Mouse (Mus musculus): ENCODE measurements around the gene Gm28308. TPM values are rescaled to one million over a fixed set of nuclear protein-coding genes. Genes with fewer than 3 reads are reported as not detected.

Gm28308 gene
- polyA plus RNA-seq, 1 experiment = not detected

DNA sequence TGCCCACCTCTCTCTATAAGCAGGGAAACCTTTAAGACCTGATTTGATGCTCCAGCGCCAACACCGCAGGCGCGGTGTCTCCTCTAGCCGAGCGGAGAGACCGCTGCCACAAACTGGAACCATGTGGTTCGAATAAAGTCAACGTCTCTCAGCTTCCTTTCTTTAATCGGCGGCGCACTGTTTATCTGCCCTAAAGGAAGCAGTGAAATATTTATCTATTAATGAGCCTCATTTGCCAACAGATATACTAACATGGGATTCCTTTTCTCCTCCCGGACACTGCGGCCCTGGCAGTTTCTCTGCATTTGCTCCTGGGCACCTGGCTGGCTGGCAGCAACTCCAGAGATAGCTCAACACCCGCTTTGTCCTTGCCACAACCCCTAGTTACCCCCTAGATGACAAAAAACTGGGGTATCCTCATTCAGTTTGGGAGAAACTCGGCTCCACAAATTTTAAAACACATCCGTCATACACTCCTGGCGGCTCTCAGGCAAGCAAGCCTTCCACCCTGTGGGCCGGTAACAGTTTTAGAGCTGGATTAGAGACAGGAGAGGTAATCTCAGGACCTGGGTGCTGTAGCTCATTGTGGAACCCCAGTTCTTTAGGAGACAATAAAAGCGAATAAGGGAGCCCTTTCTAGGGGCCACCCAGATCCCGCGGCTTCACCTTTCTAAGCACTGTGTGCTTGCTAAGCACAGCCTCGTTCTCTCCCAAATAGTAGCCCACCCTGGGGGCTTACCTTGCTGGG, 4.9 kb upstream of the Gm28308 start:
- H3K27ac ChIP-seq (ENCODE audit: insufficient read depth, low read length) = no peak overlapping the region
- H3K4me3 ChIP-seq (replicated peaks; ENCODE audit: insufficient read depth, low read depth, low read length) = no peak overlapping the region
- TF ChIP-seq CTCF (IDR thresholded peaks at IDR 0.05; ENCODE audit: borderline replicate concordance, insufficient read depth, low read depth, low read length) (no peak), POLR2A (IDR thresholded peaks at IDR 0.05; ENCODE audit: borderline replicate concordance, insufficient read depth, low read length) (no peak)
- DNase-seq = no peak
- WGBS = 9% methylated on average over 23 of the region's 23 CpGs
- H3K27me3 ChIP-seq (ENCODE audit: control insufficient read depth, insufficient read depth, low read length) = peaks cover 12% of the 10 kb centered on the region; the same call in 1 of the 2 replicates
- H3K4me1 ChIP-seq (ENCODE audit: control insufficient read depth, insufficient read depth, low read length) = no peaks in the 10 kb centered on the region

GRCm38 (mm10) chr6:52217459-52217768, 4.3 kb upstream of the Gm28308 start:
- H3K27ac ChIP-seq (ENCODE audit: insufficient read depth, low read length) = no peak overlapping the region
- peaks cover 15% of the 10 kb centered on the region; the same call in 1 of the 2 replicates for H3K27me3 ChIP-seq (ENCODE audit: control insufficient read depth, insufficient read depth, low read length)
- no peak for TF ChIP-seq POLR2A (IDR thresholded peaks at IDR 0.05; ENCODE audit: borderline replicate concordance, insufficient read depth, low read length)
- TF ChIP-seq CTCF (IDR thresholded peaks at IDR 0.05; ENCODE audit: borderline replicate concordance, insufficient read depth, low read depth, low read length) = no peak
- whole genome bisulfite sequencing = 2% methylated on average over 25 of the region's 25 CpGs
- H3K4me3 ChIP-seq (replicated peaks; ENCODE audit: insufficient read depth, low read depth, low read length) = no peak overlapping the region
- no peaks in the 10 kb centered on the region for H3K4me1 ChIP-seq (ENCODE audit: control insufficient read depth, insufficient read depth, low read length)
- no peak for DNase-seq

DNA sequence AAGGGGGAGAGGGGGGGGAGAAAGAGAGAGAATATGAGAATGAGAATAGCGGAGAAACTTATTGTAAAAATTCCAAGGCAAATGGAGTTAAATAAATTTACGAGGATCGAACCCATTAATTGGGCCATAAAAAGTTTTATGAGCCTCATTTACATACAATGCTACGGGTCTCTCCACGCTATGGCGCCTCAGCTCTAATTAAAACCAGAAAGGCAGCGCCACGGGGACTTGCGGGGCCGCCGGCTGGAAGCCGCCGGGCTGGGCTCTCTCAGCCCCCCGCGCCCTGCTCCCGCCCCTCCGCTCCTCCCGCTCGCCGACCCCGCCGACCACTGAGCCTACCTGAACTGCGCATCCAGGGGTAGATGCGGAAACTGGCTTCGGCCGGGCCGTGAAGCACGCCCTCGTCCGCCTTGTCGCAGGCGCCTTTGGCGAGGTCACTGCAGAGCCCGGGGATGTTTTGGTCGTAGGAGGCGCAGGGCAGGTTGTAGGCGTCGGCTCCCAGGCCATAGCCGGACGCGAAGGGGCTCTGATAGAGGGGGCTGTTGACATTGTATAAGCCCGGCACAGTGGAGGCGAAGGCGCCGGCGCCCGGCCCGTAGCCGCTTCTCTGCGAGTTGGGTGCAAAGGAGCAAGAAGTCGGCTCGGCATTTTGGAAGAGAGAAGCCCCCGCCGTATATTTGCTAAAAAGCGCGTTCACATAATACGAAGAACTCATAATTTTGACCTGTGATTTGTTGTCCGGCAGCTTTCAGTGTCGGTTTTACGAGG, 3.7 kb upstream of the Gm28308 start:
- no peak for DNase-seq
- Histone ChIP-seq H3K27me3 (ENCODE audit: control insufficient read depth, insufficient read depth, low read length) (peaks cover 16% of the 10 kb centered on the region; the same call in 1 of the 2 replicates), H3K4me1 (ENCODE audit: control insufficient read depth, insufficient read depth, low read length) (no peaks in the 10 kb centered on the region), H3K4me3 (replicated peaks; ENCODE audit: insufficient read depth, low read depth, low read length) (no peak overlapping the region), H3K27ac (ENCODE audit: insufficient read depth, low read length) (no peak overlapping the region)
- TF ChIP-seq POLR2A (IDR thresholded peaks at IDR 0.05; ENCODE audit: borderline replicate concordance, insufficient read depth, low read length) (no peak), CTCF (IDR thresholded peaks at IDR 0.05; ENCODE audit: borderline replicate concordance, insufficient read depth, low read depth, low read length) (no peak)
- WGBS = 4% methylated on average over 56 of the region's 60 CpGs

- TF ChIP-seq CTCF (IDR thresholded peaks at IDR 0.05; ENCODE audit: borderline replicate concordance, insufficient read depth, low read depth, low read length) (no peak), POLR2A (IDR thresholded peaks at IDR 0.05; ENCODE audit: borderline replicate concordance, insufficient read depth, low read length) (no peak)
These were observed 2.8 kb upstream of the Gm28308 start for GRCm38 (mm10) chr6:52215771-52216535.

DNA sequence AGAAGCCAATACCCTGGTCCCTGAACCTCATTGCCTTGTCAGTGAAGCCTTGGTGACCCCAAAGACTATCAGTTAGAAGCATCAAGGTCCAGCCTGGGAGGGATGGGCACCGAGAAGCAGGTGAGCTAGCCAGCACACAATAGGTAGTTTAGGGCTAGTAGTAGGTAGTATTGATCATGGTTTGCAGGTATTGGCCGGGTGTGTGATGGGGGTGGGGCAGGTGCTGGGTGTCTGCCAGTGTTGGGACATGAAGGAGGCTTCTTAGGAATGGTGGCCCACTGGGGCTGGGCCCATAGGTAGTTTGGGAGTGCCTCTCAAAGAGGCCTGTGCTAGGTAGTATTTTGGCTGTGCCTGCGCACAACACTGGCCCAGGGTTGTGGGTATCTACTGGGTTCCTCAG, 1.9 kb upstream of the Gm28308 start:
- 14% methylated on average over 3 of the region's 3 CpGs for WGBS
- peaks cover 16% of the 10 kb centered on the region; the same call in 1 of the 2 replicates for H3K27me3 ChIP-seq (ENCODE audit: control insufficient read depth, insufficient read depth, low read length)
- no peaks in the 10 kb centered on the region for H3K4me1 ChIP-seq (ENCODE audit: control insufficient read depth, insufficient read depth, low read length)
- TF ChIP-seq POLR2A (IDR thresholded peaks at IDR 0.05; ENCODE audit: borderline replicate concordance, insufficient read depth, low read length) = no peak
- no peak for TF ChIP-seq CTCF (IDR thresholded peaks at IDR 0.05; ENCODE audit: borderline replicate concordance, insufficient read depth, low read depth, low read length)
- H3K4me3 ChIP-seq (replicated peaks; ENCODE audit: insufficient read depth, low read depth, low read length) = no peak overlapping the region
- no peak for DNase-seq
- H3K27ac ChIP-seq (ENCODE audit: insufficient read depth, low read length) = no peak overlapping the region

More at GRCm38 (mm10) chr6:52215771-52216535, 2.8 kb upstream of the Gm28308 start:
- 3% methylated on average over 30 of the region's 30 CpGs for WGBS
- H3K4me3 ChIP-seq (replicated peaks; ENCODE audit: insufficient read depth, low read depth, low read length) = no peak overlapping the region
- H3K27ac ChIP-seq (ENCODE audit: insufficient read depth, low read length) = no peak overlapping the region
- peaks cover 16% of the 10 kb centered on the region; the same call in 1 of the 2 replicates for H3K27me3 ChIP-seq (ENCODE audit: control insufficient read depth, insufficient read depth, low read length)
- DNase-seq = no peak
- H3K4me1 ChIP-seq (ENCODE audit: control insufficient read depth, insufficient read depth, low read length) = no peaks in the 10 kb centered on the region

DNA sequence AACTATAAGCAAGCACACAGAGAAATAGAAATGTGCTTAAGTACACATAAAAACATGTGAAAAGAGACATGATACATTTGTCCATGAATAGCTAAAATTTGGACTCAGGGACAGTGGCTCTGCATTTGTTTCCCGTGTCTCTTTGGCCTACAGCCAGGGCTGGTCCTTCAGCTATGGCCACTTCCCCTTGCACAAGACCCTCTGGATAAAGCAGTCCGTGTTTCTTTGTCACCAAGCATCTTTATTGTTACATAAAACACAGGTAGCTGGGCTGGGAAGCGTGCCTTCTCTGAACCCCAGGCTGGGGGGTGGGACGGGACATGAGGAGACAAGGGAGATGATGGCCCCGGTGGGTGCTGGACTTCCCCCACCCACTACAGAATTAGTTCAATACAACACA, 1.1 kb upstream of the Gm28308 start:
- H3K4me3 ChIP-seq (replicated peaks; ENCODE audit: insufficient read depth, low read depth, low read length) = no peak overlapping the region
- H3K4me1 ChIP-seq (ENCODE audit: control insufficient read depth, insufficient read depth, low read length) = no peaks in the 10 kb centered on the region
- H3K27ac ChIP-seq (ENCODE audit: insufficient read depth, low read length) = no peak overlapping the region
- WGBS = 15% methylated on average over 5 of the region's 5 CpGs
- TF ChIP-seq POLR2A (IDR thresholded peaks at IDR 0.05; ENCODE audit: borderline replicate concordance, insufficient read depth, low read length) = no peak
- no peak for TF ChIP-seq CTCF (IDR thresholded peaks at IDR 0.05; ENCODE audit: borderline replicate concordance, insufficient read depth, low read depth, low read length)
- H3K27me3 ChIP-seq (ENCODE audit: control insufficient read depth, insufficient read depth, low read length) = peaks cover 16% of the 10 kb centered on the region; the same call in 1 of the 2 replicates
- DNase-seq = no peak

- Histone ChIP-seq H3K27ac (ENCODE audit: insufficient read depth, low read length) (no peak overlapping the region), H3K4me1 (ENCODE audit: control insufficient read depth, insufficient read depth, low read length) (no peaks in the 10 kb centered on the region), H3K27me3 (ENCODE audit: control insufficient read depth, insufficient read depth, low read length) (peaks cover 14% of the 10 kb centered on the region; the same call in 1 of the 2 replicates), H3K4me3 (replicated peaks; ENCODE audit: insufficient read depth, low read depth, low read length) (no peak overlapping the region)
- WGBS = 3% methylated on average over 22 of the region's 22 CpGs
- no peak for TF ChIP-seq POLR2A (IDR thresholded peaks at IDR 0.05; ENCODE audit: borderline replicate concordance, insufficient read depth, low read length)
- TF ChIP-seq CTCF (IDR thresholded peaks at IDR 0.05; ENCODE audit: borderline replicate concordance, insufficient read depth, low read depth, low read length) = no peak
- no peak for DNase-seq
These were observed 502 bp downstream of the Gm28308 start for GRCm38 (mm10) chr6:52212556-52213118.

Data from cerebellum, adult 2 months (tissue).